Mouse (Mus musculus): ENCODE data around the gene Hist1h2ad. TPM values are rescaled to one million over a fixed set of nuclear protein-coding genes. Genes with fewer than 3 reads are reported as not detected.
A peak's percentile ranks its signal among the peaks of the same experiment; 100 is the strongest.
"Not testable (repeated sequence)": the region's sequence is repeated elsewhere in the genome, so short reads cannot be mapped to it uniquely, and the experiment has no call there.

Gene Hist1h2ad
- total and polyA plus RNA-seq, 3 experiments, result 13.2 to 744 TPM; not detected in 1

DNA sequence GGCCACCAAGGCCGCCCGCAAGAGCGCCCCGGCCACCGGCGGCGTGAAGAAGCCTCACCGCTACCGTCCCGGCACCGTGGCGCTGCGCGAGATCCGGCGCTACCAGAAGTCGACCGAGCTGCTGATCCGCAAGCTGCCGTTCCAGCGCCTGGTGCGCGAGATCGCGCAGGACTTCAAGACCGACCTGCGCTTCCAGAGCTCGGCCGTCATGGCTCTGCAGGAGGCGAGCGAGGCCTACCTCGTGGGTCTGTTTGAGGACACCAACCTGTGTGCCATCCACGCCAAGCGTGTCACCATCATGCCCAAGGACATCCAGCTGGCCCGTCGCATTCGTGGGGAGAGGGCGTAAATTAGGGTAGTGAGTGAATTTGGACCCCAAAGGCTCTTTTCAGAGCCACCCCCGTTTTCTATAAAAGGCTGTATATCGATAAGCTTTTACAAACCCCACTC, 1.7 kb downstream of the Hist1h2ad start:
- H3K79me2 ChIP-seq (replicated peaks; ENCODE audit: control insufficient read depth, extremely low read depth, insufficient read depth, poor library complexity, severe bottlenecking); in situ Hi-C loops (cut with MboI; ENCODE audit: low pct_ligation_motif_present, low pct_unique_long_range_greater_than_20kb, low sequenced_read_pairs); H3K27me3 ChIP-seq (replicated peaks); DNase-seq (ENCODE audit: extremely low read depth); H3K9me3 ChIP-seq (replicated peaks; ENCODE audit: low read length); dilution Hi-C loops (cut with MboI; ENCODE audit: extremely low pct_ligation_motif_present, extremely low pct_unique_long_range_greater_than_20kb, low sequenced_read_pairs); H3K36me3 ChIP-seq (replicated peaks in 1 of 2; ENCODE audit: control insufficient read depth in 1 of 2, insufficient read depth in 1 of 2, low read length in 1 of 2): not testable (repeated sequence)
- Histone ChIP-seq H3K27ac (ENCODE audit: insufficient read depth, low read depth) (peak overlapping the region; percentile 87), H3K4me3 (replicated peaks in 1 of 3; ENCODE audit: low read depth in 2 of 3, low read length in 2 of 3, poor library complexity in 1 of 3) (peak overlapping the region; percentile 19 to 69 (median 46)), H3K9ac (ENCODE audit: insufficient read depth, low read depth) (peak overlapping the region; percentile 88), H3K4me2 (ENCODE audit: insufficient read depth, low read depth, poor library complexity, severe bottlenecking) (peak overlapping the region; percentile 58; the same call in 1 of the 2 replicates), H3K4me1 (ENCODE audit: control insufficient read depth in 1 of 2, insufficient read depth in 2 of 2) (peaks cover 0 to 20% of the 10 kb centered on the region in 2 experiments; a peak in 2 of 4 replicates)
- 0 out of 2 replicates have a peak, but pooled peaks have one; percentile 6 for TF ChIP-seq HCFC1 (IDR thresholded peaks at IDR 0.05; ENCODE audit: low read depth, low read length)
- TF ChIP-seq ZMIZ1 (IDR thresholded peaks at IDR 0.05; ENCODE audit: low read depth, low read length), result peak; percentile 98
- peak; percentile 8; the same call in 1 of the 2 replicates for TF ChIP-seq SIN3A (IDR thresholded peaks at IDR 0.05; ENCODE audit: low read length)
- peak; percentile 91 for TF ChIP-seq UBTF (IDR thresholded peaks at IDR 0.05; ENCODE audit: low read depth, low read length)
- peak; percentile 83 for TF ChIP-seq NELFE (IDR thresholded peaks at IDR 0.05; ENCODE audit: low read depth, low read length)
- peak; percentile 92 for TF ChIP-seq POLR2A (IDR thresholded peaks at IDR 0.05; ENCODE audit: low read depth, low read length)
- peak; percentile 6; the same call in 1 of the 2 replicates for TF ChIP-seq MXI1 (IDR thresholded peaks at IDR 0.05; ENCODE audit: low read depth, low read length)

DNA sequence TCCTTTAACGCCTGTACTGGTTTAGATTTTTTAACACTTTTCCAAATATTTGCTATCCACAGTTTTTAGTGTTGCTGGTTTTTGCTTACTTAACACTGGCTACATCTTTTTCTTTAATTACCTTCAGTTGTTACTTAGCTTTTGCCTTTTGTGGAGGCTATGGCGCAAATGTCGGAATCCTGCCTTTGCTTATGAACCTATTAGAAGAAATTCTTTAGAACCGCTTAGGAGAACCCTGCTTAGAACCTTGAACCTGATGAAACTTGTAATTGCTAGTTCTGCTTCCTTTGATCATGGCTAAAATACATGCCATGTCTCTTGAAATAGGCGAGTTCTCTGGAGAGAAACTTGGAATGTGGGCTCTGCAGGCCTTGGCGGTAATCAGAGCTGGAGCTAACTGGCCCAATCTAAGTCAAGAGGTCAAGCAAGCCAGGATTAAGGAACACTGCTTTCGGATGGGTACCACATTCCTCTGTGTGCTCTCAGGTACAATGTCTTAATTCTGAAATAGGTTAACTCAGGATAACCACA, 2.2 kb downstream of the Hist1h2ad start:
- dilution Hi-C loops (cut with MboI; ENCODE audit: extremely low pct_ligation_motif_present, extremely low pct_unique_long_range_greater_than_20kb, low sequenced_read_pairs), result no loop called here
- TF ChIP-seq MXI1 (IDR thresholded peaks at IDR 0.05; ENCODE audit: low read depth, low read length) (peak; percentile 3; the same call in 1 of the 2 replicates), POLR2AphosphoS2 (IDR thresholded peaks at IDR 0.05; ENCODE audit: low read depth, low read length) (peak; percentile 99), NRF1 (IDR thresholded peaks at IDR 0.05; ENCODE audit: low read depth, low read length) (no peak), ZMIZ1 (IDR thresholded peaks at IDR 0.05; ENCODE audit: low read depth, low read length) (peak; percentile 73; the same call in 1 of the 2 replicates), MYC (IDR thresholded peaks at IDR 0.05; ENCODE audit: low read depth, low read length) (peak; percentile 27; the same call in 1 of the 2 replicates), PAX5 (IDR thresholded peaks at IDR 0.05; ENCODE audit: low read length) (no peak), SIN3A (IDR thresholded peaks at IDR 0.05; ENCODE audit: low read length) (peak; percentile 50; the same call in 1 of the 2 replicates), CHD1 (IDR thresholded peaks at IDR 0.05; ENCODE audit: low read depth, low read length) (peak; percentile 96), CHD2 (IDR thresholded peaks at IDR 0.05; ENCODE audit: low read length) (0 out of 2 replicates have a peak, but pooled peaks have one; percentile 55), POLR2A (IDR thresholded peaks at IDR 0.05; ENCODE audit: low read depth, low read length) (peak; percentile 75), NELFE (IDR thresholded peaks at IDR 0.05; ENCODE audit: low read depth, low read length) (peak; percentile 63), RCOR1 (conservative IDR thresholded peaks at IDR 0.05; ENCODE audit: low read depth, low read length) (peak; percentile 69; the same call in 1 of the 2 replicates), MAZ (IDR thresholded peaks at IDR 0.05; ENCODE audit: low read depth, low read length) (no peak)
- peak overlapping the region; percentile 77 for H3K27ac ChIP-seq (ENCODE audit: insufficient read depth, low read depth)
- H3K79me2 ChIP-seq (replicated peaks; ENCODE audit: control insufficient read depth, extremely low read depth, insufficient read depth, poor library complexity, severe bottlenecking), result no peaks in the 10 kb centered on the region
- H3K4me1 ChIP-seq (ENCODE audit: control insufficient read depth in 1 of 2, insufficient read depth in 2 of 2), result peaks cover 0 to 23% of the 10 kb centered on the region in 2 experiments; a peak in 2 of 4 replicates
- no peaks in the 10 kb centered on the region for H3K36me3 ChIP-seq (replicated peaks in 1 of 2; ENCODE audit: control insufficient read depth in 1 of 2, insufficient read depth in 1 of 2, low read length in 1 of 2)
- DNase-seq (ENCODE audit: extremely low read depth), result no peak
- in situ Hi-C loops (cut with MboI; ENCODE audit: low pct_ligation_motif_present, low pct_unique_long_range_greater_than_20kb, low sequenced_read_pairs), result no loop called here
- H3K9ac ChIP-seq (ENCODE audit: insufficient read depth, low read depth), result peak overlapping the region; percentile 88
- H3K4me3 ChIP-seq (replicated peaks in 1 of 3; ENCODE audit: low read depth in 2 of 3, low read length in 2 of 3, poor library complexity in 1 of 3), result peak overlapping the region; percentile 19 to 69 (median 46)
- no peaks in the 10 kb centered on the region for H3K9me3 ChIP-seq (replicated peaks; ENCODE audit: low read length)
- no peaks in the 10 kb centered on the region for H3K27me3 ChIP-seq (replicated peaks)
- peak overlapping the region; percentile 58 for H3K4me2 ChIP-seq (ENCODE audit: insufficient read depth, low read depth, poor library complexity, severe bottlenecking)

Measured in CH12.LX (cell line).